Mouse (Mus musculus) cerebellum, postnatal 10 days (tissue): ENCODE measurements around the gene Gm26938.

ENCODE experiments used
- DNase-seq, 2 experiments: peaks; one replicate each; pipeline ENCODE4 v3.0.0; 2021; ENCODE audit warnings: mixed read lengths in 2 of 2

The Gm26938 gene

GRCm38 (mm10) chr5:139826357-139827055 lies at the start of gene Gm26938, which contains the start of gene Psmg3:
Gene Gm26938, minus strand, starts transcription at chr5:139826407.
Gene Psmg3, minus strand, starts transcription at chr5:139826885.
- DNase-seq: peak; percentile 91 to 93

DNA sequence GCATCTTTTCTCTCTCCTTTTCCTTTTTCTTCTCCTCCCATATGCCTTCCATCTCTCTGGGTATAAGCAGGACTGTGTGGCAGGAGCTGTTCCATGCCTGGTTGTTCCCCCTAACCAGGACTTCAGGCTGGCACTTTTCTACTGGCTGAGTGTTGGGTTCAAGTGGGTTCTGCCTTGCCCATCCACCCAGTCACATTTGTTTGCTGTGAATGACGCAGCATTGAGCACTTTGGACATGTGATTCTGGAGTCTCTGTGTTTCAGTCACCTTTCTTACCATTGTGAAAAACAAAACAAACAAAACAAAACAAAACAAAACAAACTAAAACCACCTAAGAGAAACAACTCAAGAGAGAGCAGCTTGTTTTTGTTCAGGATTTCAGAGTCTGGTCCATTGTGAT lies 45.3 kb upstream of the Gm26938 start:
- DNase-seq: no peak

DNA sequence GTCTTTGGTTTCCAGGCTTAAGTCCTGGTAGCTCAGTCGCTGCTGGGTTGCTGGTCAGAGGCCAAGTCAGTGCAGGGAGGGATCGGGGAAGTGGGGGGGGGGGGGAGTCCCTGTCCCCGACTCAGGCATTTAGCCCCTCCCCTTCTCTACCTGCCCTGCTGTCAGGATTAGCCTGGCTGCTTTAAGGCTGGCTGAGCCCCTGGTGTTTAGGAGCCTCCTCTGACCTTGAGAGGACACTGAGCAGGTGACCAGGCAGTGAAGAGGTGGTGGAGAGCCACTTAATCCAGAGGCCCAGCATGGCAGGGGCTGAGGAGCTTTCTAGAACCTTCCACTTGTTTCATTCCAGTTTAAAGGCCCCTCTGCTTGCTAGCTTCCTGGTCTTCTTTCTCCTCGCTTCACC lies 44.7 kb upstream of the Gm26938 start:
- DNase-seq: peak in 1 of 2 experiments; percentile 25

DNA sequence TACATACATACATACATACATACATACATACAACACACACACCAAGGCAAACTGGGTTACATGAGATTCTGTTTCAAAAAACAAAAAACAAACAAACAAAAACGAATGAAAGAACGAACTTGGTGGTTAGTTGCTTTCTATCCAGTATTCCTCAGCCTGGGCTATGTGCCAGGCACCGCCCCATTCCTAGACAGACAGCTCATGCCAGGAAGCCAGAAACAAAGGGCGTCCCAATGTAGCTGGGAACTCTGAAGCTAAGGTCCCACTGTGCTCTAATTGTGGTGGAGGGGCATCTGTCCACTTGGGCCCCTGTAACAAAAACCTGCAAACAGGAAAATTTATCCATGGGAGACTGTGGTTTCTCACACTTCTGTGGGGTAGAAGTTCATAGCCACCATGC lies 36.6 kb upstream of the Gm26938 start:
- DNase-seq: peak; percentile 68 to 74

DNA sequence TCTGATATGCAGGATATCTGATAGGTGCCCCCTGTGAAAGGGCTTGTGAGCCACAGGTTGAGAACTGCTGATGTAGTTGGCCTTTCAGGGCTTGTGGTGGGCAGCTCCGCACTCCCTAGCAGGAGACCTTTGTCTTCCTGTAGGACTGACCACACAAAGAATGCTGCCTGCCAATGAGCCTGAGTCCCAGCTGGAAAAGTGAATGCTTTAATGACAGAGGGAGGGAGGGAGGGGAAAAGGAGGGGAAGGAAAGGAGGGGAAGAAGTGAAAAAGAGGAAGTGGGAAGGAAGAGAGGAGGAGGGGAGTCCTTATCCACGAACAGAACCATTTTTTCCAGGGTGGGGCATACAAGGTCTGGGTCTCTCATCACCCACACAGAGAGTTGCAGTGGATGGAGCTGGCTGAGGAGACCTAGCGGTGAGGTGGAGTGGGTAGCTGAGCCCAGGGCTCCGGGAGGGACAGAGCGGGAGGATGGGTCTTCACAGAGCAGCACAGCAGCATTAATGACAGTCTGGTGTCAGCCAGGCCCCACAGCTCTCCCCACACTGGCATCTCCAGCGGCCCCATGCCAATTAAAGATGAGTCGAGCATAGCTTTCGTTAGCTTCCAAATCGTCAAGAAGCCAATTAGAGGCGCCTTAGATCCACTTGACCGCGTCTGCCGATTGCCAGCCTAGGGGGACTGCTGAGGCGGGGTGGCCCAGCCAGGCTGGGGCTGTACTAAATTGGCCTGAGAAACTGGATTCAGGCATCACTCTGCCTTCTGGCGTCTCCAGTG lies 34.3 kb upstream of the Gm26938 start:
- DNase-seq: peak; percentile 74 to 82

- DNase-seq: peak; percentile 48 to 57
Observed at GRCm38 (mm10) chr5:139849626-139850320, 23.6 kb upstream of the Gm26938 start.

GRCm38 (mm10) chr5:139839142-139839541 lies 12.9 kb upstream of the Gm26938 start:
- no peak for DNase-seq

DNA sequence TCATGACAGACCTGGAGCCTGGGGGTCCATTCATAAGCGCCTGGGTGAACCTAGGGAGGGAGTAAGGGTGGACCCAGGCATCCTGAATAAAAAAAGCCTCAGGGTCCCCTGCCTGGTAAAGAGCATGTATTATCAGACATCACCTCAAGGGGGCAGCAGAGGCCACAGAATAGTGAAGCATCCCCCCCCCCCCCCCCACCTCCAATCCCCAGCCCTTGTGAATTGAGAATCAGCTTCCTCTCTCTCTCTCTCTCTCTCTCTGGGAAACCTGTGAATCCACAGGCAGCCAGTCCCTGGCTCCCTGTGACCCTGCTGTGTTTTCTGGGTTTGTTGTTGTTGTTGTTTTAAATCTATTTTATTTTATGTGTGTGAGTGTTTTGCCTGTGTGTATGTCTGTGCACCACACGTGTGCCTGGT lies 12.3 kb upstream of the Gm26938 start:
- peak; percentile 84 to 90 for DNase-seq

DNA sequence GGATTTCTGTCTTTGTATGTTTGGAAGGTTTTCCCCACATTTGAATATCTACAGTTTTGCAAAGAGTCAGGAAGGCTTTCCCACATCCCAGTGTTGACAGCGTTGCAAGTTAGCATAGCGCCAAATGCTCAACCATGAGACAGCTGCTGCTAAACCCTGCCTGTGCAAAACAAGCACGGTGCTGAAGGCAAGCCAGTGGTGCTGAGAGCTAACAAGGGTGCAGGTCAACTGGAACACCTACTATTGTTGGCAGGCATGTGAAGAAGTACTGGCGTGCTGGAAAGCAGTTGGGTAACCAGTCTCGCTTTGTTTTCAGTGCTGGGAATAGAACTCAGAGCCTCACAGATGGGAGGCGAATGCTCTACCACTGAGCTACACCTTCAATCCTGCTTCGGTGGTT lies 9.5 kb upstream of the Gm26938 start:
- DNase-seq: no peak

DNA sequence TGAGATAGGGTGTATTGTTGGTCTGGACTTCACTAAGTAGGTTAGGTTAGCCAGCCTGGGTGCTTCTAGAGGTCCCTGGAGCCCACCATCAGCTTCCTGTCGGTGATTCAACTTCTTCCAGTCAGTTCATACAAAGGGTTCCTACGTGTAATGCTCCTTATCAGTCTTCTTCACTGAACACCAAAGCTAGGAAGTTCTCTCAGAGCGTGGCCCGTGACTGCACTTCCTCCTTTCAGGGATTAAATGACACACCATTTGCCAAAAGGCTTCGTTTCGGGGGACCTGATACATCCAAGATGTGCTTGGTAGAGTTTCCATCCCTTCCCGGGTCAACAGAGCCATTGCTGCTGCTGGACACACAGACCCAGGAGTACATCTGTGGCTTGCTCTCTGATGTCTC lies 5.9 kb upstream of the Gm26938 start:
- DNase-seq: no peak

GRCm38 (mm10) chr5:139830734-139831133 lies 4.5 kb upstream of the Gm26938 start:
- DNase-seq: no peak

DNA sequence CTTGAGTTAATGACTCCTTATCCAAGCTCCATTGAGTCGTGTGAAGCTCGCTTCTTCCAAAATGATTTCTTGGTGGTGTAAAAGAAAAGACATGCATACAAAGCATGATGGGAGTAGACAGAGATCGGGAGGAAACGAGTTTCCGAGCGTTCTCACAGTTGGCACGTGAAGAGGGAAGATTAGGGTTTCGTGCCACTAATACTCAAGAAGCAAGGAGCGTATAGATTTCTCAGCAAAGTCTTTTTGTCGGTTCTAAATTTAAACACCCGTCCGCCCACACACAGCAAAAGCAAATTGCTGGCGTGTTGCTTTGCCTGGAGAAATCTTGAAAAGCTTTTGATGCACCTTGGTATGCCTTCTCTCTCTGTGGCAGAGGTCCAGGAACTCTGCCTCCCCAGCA lies 3.2 kb upstream of the Gm26938 start:
- no peak for DNase-seq

DNA sequence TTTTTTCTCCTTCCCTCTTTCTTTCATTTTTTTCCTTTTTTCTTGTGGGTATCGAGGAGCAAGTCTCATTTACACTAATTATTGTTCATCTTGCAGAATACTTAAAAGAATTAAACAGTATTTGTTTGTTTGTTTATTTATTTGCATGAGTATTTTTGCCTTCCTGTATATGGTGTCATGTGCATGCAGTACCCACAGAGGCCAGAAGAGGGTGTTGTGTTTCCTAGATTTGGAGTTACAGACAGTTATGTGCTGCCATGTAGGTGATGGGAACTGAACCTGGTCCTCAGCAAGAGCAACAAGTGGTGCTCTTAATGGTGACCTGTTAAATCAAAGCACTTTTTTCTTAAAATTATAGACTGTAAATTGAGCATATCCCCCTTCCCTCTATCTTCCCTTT lies 1.4 kb upstream of the Gm26938 start:
- peak in 1 of 2 experiments; percentile 44 for DNase-seq

DNA sequence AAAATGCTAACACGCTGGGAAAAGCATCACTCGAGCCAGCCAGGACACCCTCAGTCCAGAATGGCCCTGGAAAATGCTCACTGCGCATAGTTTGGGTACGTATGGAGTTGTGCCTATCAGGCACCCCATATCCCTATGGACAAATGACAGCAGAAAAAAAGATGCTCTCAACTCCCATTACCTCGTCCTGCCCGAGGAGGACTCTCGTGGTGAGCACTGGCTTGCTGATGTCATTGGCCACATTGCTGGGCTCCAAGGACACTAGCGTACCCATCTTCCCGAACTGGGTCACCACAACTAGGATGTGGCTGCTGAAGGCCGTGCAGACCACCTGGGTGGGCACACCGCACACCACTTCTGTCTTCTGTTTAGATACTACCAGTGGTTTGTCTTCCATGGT lies 260 bp downstream of the Gm26938 start:
- no peak for DNase-seq

DNA sequence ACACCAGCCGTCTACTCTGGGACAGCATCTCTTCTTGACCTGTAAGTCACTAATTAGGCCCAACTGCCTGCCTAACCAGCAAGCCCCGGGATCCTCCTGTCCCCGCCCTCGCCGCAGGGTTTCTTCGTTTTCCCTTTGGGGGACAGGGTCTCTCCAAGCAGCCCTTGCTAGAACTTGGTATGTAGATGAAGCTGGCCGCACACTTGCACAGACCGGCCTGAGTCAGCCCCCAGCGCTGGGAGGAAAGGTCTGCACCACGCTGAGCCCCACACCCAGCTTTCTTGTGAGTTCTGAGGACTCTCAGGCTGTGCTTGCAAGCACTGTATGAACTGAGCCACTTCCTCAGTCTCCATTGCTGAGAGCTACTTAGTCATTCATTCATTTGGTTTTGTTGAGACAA lies 1.7 kb downstream of the Gm26938 start:
- DNase-seq: no peak

DNA sequence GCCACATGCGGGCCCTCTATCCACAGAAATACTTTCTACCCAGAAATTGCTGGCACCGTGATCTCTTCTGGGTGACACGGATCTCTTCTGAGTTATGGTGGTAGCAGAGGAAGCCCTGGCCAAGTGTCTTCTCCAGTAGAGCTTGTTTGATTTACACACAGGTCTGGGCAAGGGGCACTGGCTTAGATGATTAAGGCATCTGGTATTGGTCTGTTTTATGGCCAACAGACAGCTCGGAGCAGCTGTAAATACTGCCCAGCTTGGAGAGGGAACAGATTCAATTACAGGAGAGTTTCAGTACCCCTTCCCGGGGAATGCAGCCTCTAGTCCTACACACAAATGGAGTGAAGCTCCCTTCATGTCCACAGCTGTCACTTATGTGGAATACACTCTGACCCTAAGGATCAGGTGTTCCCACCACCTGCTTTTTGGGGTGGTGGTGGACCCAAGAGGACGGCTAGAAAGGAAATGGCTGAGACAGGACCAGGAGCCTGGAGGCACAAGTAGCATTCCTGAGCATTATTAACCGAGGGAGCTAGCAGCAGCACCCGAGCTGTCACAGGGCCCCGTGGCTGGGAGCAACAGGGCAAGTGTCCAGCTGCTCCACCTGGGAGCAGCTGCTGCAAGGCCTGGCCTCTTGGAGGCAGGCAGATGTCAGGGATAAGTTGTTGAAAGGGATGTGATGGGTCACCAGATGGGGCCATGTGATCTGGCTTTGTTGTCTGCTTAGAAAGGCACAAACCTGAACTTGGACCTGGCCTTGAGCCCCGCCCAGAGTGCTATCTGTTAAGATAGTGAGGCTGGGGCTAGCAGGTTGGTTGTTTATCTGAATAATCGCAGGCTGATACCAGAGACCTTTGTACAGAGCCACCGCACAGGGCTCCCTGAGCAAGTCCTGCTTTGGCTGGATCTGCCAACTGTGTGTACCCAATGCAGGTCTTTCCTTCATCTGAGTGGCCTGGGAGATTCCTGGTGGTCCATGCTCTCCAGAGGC lies 4.4 kb downstream of the Gm26938 start:
- DNase-seq: no peak

- DNase-seq: no peak
Observed at GRCm38 (mm10) chr5:139819538-139820181, 6.5 kb downstream of the Gm26938 start, which contains the start of gene Tmem184a. Gene Tmem184a, minus strand, starts transcription at chr5:139819917.

GRCm38 (mm10) chr5:139818801-139819200 lies 7.4 kb downstream of the Gm26938 start:
- peak; percentile 52 to 53 for DNase-seq

DNA sequence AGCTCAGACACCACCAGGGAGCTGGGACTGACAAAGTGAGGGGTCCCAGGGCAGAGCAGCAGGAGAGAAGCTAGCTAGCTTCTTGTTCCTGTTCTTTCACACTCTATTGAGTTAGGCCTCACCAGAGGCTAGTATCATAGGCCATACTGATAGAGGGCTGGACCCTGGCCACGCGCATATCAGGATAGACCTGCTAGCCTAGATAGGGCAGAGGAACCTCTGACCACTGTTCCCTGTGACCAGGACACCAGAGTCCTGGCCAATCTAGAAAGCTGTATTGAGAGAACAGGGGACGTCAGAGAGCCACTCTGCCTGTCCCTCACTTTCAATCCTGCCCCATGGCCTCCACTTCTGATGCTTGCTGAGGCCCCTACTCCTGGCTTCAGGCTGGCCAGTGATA lies 8.2 kb downstream of the Gm26938 start:
- DNase-seq: no peak

GRCm38 (mm10) chr5:139817292-139817691 lies 8.9 kb downstream of the Gm26938 start:
- DNase-seq: no peak

GRCm38 (mm10) chr5:139816445-139816844 lies 9.8 kb downstream of the Gm26938 start:
- DNase-seq: no peak

DNA sequence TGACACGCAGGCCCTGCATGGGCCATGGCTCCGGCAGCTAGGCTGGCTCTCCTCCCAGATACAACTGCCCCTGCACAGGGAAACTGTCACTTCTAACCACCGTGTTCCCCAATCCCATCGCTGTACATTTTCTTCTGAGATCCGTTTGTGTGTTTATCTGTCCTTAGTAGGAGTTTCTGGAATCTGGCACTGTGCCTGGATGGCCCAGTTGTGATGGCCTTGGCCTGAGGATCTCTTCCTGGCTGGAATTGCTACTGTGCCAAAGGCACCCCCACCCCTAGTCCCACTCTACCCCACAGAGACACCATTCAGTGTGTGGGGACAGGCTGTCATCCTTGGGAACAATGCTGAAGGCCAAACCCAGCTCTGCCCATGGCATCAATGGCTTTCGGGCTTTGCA lies 10.2 kb downstream of the Gm26938 start:
- DNase-seq: peak in 1 of 2 experiments; percentile 39
